Mouse (Mus musculus): ENCODE results near the gene Rimbp3. TPM values are rescaled to one million over a fixed set of nuclear protein-coding genes. Genes with fewer than 3 reads are reported as not detected.
A peak's percentile ranks its signal among the peaks of the same experiment; 100 is the strongest.
"Not testable (repeated sequence)": the region's sequence is repeated elsewhere in the genome, so short reads cannot be mapped to it uniquely, and the experiment has no call there.

The Rimbp3 gene
- total RNA-seq, 2 experiments from 2014 or later: 3.9 to 4.3 TPM

DNA sequence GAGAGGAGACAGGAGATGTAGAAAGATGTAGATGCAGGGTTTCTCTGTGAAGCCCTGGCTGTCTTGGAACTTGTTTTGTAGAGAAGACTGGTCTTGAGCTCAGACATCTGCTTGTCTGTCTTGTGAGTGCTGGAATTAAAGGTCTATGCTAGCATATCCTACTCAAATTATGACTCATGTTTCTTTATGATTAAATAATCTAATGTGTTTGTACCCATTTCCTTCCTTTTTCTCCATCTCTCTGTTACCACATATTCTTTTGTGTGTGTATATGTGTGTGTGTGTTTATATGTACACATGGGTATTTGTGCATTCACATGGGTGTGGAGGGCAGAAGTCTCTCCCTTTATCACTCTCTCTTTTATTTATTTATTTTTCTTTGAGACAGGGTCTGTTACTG, 18.1 kb downstream of the Rimbp3 start:
- Histone ChIP-seq H3K4me3 (no peak overlapping the region), H3K27ac (no peak overlapping the region)
- no peak for TF ChIP-seq CTCF (conservative IDR thresholded peaks at IDR 0.05)
- DNase-seq (ENCODE audit: low spot score in 2 of 2): no peak

- DNase-seq (ENCODE audit: low spot score in 2 of 2); H3K4me3 ChIP-seq: not testable (repeated sequence)
Observed at GRCm38 (mm10) chr16:17231523-17231922, 23.1 kb downstream of the Rimbp3 start.

DNA sequence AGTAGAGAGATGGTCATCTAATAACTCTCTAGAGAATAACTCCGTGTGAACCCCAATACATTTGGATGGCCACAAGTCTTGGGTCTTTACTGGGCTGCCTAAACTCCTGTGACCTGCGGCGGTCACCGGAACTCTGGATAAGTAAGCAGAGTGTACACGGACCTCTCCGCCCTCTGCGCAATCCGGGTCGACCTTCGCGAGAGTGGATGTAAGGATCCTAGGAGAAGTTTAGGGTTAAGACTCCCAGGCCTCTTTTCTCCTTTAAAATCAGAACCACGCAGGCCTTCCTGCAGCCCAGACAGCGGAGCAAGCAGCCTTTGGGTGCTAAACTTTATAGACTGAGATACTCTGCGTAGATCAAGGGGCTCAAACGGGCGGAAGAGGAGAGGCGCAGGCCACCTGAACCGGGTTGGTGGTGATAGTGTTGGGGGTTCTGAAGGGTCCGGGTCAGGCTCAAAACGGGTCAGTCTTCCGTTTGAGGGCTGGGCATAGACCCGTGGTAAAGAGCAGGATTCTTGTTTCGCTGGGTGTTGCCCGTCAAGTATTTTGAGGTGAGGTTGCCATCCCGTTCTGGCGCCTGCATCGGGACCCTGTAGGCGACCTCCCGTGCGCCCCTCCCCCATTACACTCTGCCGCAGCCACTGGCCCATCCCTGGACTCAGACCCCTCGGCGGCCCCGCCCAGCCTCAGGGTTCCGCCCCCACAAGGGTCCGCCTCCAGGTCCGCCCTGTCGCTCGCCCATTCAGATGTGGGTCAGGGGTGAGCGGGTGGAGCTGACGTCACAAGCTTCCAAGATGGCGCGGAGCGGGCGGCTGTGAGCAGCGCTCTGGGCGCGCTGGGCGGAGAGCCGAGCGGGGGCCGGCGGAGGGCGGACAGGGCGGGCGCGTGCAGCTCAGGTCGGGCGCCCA, 24.6 kb downstream of the Rimbp3 start, which contains the start of gene Hic2:
Gene Hic2, plus strand, starts transcription at position 779 of the 908 bp plus-strand sequence.
- peak within 1 kb of the TSS; percentile 98 for H3K27ac ChIP-seq
- H3K4me3 ChIP-seq: peak within 1 kb of the TSS; percentile 77
- peak; percentile 89 to 91 for DNase-seq (ENCODE audit: low spot score in 2 of 2)
- TF ChIP-seq CTCF (conservative IDR thresholded peaks at IDR 0.05): no peak

More at GRCm38 (mm10) chr16:17231523-17231922, 23.1 kb downstream of the Rimbp3 start:
- not testable (repeated sequence) for H3K27ac ChIP-seq

DNA sequence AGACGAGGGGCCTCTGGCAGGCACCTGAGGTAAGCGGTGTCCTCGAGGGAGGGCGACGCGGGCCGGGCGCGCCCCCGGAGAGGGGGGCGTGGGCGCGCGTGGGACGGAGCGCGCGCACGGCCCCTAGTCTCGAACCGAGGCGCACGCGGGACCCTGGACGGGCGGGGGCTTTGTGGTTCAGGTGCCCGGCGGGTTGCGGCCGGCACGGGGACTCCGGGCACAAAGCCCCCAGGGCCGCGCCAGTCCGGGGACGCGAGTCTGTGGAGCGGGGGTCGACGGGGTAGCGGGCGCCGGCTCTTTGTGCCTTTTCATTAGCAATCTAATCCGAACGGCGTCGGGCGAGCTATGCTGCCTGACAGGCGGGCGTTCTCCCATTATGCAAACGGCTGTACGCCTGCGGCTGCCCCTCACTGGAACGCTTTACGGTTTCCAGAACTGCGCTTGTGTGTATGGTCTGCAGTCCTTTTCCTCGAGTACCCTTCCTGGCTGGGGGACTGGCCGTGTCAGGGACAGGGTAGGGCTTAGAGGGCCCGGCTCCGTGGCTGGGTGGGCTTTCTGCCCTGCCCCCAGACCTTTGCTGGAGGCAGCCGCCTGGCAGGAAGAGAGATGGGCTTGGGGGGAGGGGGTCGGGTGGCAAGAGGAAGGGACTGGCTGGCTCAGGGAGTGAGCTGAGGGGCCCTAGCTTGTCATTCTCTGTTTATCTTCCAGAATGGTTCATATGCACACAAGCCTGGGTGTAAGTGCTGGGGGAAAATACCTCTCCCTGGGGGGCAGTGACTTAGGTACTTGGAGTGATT, 25.5 kb downstream of the Rimbp3 start:
- no peak for DNase-seq (ENCODE audit: low spot score in 2 of 2)
- TF ChIP-seq CTCF (conservative IDR thresholded peaks at IDR 0.05): no peak
- Histone ChIP-seq H3K27ac (peak overlapping the region; percentile 98), H3K4me3 (peak overlapping the region; percentile 77)

DNA sequence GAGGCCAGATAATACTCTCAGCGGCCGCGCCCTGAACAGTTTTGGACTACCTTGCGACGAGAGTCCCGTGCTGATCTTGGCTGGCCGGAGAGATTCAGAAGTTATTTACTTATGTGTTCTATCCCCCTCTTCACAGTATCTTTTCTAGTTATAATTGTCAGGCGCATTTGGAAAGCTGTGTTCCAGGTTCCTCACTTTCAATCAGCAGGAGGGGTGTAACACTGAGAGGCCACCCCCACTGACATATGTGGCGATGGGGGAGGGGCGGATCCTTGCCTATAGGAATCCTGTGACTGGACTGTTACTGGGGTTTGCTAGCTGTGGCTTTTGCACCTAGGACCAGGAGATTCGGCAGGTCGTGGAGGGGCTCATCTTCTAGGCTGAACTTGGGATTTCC, 26.1 kb downstream of the Rimbp3 start:
- TF ChIP-seq CTCF (conservative IDR thresholded peaks at IDR 0.05): no peak
- DNase-seq (ENCODE audit: low spot score in 2 of 2): peak in 1 of 2 experiments; percentile 43
- Histone ChIP-seq H3K27ac (peak overlapping the region; percentile 98), H3K4me3 (peak overlapping the region; percentile 77)

DNA sequence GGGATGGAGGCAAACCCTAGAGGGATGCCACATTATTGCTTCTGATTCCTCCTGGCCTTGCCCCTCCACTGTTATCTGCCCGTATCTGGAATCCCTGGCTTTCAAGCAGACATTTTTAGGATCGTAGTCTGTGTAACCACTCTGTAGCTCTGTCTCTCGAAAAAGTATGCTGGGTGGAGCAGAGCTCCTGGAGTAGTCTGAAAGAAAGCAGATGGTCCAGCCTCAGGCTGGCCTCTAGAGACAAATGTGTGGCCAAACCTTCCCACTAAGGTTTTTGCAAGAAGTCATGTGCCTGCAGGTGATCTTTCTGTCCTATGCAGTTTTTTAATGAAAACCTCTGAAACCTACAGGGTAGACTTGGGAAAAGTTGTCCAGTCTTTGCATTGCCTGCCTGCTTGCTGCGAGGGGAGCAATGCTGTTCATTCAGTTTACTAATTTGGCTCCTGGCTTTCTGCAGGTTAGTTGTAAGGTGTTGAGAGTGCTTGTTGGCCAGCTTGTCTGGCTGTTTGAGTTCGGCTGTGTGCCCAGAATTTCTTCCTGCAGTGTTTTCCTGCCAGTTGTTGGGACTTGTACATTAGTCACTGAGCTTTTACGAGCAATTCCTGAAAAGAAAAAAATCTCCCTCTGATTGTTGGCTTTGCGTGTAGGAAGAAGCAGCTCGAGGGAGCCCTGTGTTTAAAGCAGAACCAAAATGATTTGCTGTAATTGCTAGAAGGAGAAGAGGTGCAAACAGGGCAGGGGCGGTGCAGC, 26.7 kb downstream of the Rimbp3 start:
- no peak overlapping the region for H3K27ac ChIP-seq
- TF ChIP-seq CTCF (conservative IDR thresholded peaks at IDR 0.05): no peak
- DNase-seq (ENCODE audit: low spot score in 2 of 2): no peak
- H3K4me3 ChIP-seq: peak overlapping the region; percentile 77

DNA sequence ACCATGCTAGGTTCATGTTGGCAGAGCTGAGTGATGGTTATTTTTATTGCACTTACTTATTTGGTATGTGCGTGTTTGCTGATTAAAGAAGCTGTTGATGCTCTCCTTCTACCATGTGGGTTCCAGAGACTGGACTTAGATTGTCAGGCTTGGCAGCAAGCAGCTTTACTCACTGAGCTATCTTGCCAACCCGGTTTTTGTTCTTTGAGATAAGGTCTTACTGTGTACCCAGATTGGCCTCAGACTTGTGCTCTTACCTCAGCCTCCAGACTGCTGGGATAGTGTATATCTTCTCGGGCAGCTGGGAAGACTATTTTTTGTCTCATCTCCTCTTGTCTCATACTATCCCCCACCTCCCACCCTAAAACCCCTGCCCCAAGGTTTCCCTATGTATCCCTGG, 29.2 kb downstream of the Rimbp3 start:
- no peak for DNase-seq (ENCODE audit: low spot score in 2 of 2)
- H3K4me3 ChIP-seq: no peak overlapping the region
- no peak overlapping the region for H3K27ac ChIP-seq
- no peak for TF ChIP-seq CTCF (conservative IDR thresholded peaks at IDR 0.05)

DNA sequence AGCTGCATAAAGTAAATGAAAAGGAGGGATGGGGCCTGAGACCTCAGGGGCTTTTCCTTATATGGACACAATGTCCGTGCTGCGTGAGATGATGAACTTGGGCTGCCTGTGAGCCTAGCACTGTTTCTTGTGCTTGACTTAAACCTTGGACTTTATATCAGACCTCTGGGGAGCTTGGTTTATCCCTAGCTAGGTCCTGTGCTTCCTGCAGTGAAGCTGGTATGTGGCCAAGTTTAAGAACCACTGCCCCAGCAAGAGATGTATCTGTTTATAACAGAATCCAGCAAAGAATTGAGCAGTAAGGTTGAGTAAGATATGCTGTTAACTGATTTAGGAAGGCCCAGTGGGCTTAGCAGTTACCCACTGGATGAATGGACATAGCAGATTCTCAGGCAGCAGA, 31.0 kb downstream of the Rimbp3 start:
- no peak overlapping the region for H3K27ac ChIP-seq
- no peak for DNase-seq (ENCODE audit: low spot score in 2 of 2)
- no peak overlapping the region for H3K4me3 ChIP-seq
- TF ChIP-seq CTCF (conservative IDR thresholded peaks at IDR 0.05): no peak

DNA sequence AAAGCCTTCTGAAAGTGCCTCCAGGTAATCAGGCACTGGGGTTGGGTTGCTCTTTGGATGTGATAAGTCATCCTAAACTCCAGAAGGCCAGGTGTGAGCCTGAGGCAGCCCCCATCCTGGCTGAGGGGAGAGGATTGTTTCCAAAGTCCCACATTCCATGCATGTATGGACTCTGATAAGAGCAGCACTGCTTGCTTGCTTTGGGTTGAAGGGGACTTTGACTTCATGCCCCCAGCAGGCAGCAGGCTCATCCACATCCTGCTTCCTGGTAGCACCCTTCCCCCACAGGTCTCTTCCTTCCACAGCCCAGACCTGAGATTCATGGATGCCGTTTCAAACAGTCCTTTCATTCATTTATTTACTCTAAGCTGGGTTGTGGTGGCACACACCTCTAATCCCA, 35.3 kb downstream of the Rimbp3 start:
- Histone ChIP-seq H3K27ac (no peak overlapping the region), H3K4me3 (no peak overlapping the region)
- no peak for DNase-seq (ENCODE audit: low spot score in 2 of 2)
- no peak for TF ChIP-seq CTCF (conservative IDR thresholded peaks at IDR 0.05)

DNA sequence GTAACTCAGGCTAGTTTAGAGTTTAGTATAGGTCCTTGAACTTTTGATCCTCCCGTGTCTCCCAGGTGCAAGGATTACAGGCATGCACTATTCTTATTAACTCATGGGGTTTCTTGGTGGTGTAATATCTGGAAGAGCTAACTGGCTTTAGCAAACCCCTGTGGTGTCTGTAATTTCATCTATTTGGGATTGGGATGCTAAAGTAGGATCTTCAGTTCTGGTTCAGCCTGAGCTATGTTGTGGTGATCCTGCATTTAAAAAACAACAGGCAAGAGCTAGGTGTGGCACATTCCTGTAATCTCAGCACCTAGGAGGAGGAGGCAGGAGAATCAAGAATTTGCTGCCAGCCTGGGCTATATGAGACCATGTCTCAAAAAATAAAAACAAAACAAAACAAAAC, 36.6 kb downstream of the Rimbp3 start:
- no peak overlapping the region for H3K27ac ChIP-seq
- no peak for DNase-seq (ENCODE audit: low spot score in 2 of 2)
- TF ChIP-seq CTCF (conservative IDR thresholded peaks at IDR 0.05): no peak
- H3K4me3 ChIP-seq: no peak overlapping the region

DNA sequence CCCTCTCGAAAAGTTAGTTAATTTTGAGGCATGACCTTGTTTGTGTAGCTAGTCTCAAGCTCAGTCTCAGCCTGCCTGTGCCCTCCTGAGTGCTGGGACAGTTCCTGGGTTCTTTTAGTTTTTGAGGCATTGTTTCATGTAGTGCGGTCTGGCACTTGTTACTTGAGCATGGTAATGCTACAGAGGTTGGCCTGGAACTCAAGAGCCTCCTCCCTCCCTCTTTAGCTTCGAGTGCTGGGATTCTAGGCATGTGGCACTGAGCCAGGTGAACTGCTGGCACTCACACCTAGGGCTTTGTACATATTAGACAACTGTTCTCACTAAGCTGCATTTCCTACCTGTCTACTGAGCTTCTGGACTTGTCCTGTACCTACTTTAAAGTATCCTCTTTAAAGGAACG, 39.3 kb downstream of the Rimbp3 start:
- no peak overlapping the region for H3K27ac ChIP-seq
- DNase-seq (ENCODE audit: low spot score in 2 of 2): no peak
- no peak for TF ChIP-seq CTCF (conservative IDR thresholded peaks at IDR 0.05)
- H3K4me3 ChIP-seq: no peak overlapping the region

DNA sequence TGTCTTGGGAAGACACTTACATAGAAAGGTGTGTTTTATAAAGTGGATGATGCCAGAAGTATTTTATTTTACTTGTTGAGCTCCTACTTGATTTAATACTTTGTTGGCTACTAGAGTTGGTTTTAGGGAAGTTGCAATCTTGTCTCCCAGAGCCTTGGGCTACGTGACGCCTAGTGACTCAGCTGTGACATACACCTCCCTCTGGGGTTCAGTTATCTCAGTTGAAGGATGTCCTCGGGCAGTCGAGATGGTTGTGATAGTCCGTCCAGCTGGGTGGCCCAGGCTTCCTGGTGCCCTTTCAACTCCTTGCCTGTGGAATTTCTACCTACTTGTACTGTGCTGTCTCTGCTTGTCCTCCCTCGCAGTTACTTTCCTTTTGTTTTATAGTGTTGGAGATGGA, 40.7 kb downstream of the Rimbp3 start:
- no peak for TF ChIP-seq CTCF (conservative IDR thresholded peaks at IDR 0.05)

DNA sequence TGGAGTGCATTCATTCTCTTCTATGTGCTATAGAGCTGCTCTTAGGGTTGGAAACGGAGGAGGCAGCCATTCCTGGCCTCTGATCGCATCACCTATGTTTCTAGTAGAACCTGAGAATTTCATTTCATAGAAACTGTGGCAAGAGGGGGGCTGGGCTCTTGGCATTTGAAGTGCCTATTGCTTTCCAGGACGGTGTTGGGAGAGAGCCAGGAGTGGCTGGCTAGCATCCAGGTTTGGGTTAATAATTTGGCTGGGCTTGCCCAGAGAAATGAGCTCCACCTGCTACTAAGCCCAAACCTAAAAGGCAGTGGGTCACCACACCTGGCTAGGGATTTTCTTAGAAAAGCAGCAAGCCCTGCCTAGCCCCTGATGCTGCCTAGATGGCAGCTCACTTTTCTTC, 43.1 kb downstream of the Rimbp3 start:
- no peak for TF ChIP-seq CTCF (conservative IDR thresholded peaks at IDR 0.05)
- Histone ChIP-seq H3K4me3 (no peak overlapping the region), H3K27ac (no peak overlapping the region)
- peak in 1 of 2 experiments; percentile 43 for DNase-seq (ENCODE audit: low spot score in 2 of 2)

More for the DNA sequence above, 40.7 kb downstream of the Rimbp3 start:
- no peak for DNase-seq (ENCODE audit: low spot score in 2 of 2)
- no peak overlapping the region for H3K4me3 ChIP-seq
- no peak overlapping the region for H3K27ac ChIP-seq
